Mouse (Mus musculus): ENCODE results near the gene Sohlh2.

The Sohlh2 gene

DNA sequence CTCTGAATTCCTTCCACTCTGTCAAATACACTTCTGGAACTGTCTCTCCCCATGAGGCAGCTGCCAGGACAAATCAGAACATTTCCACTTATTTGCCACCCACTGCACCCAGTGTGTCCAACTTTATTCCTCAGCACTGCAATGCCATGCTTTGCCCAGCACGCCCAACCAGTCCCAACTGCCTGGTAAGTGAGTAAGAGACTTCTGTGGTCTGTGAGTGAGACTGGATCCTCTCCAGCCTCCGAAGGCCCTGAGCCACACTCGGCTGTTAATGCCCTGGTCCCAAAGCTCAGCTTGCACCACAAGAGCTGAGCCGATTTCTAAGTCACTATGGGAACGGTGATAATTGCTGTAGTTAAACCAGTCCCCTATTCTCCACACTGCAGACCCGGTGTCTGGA lies 25.8 kb downstream of the Sohlh2 start:
- no peak for DNase-seq (ENCODE audit: low spot score in 2 of 2)

DNA sequence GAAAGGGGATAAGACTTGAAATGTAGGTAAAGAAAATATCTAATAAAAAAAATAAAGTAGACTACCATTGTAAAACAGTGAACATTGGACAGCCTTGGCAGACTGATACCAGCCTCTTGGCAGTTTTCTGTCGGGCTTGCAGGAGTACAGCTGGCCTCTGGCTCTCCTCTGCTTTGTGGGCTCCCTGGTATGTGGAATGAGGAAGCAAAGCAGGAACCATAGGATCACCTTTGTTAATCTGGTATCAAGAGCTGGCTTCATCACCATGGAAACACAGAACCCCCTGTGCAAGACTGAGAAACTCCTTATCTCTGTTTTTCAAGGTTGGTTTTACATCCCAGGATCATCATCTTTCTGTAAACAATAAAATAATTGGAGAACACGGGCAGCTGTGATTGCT lies 30.4 kb downstream of the Sohlh2 start:
- DNase-seq (ENCODE audit: low spot score in 2 of 2): no peak

GRCm38 (mm10) chr3:55213785-55214184 lies 32.0 kb downstream of the Sohlh2 start:
- DNase-seq (ENCODE audit: low spot score in 2 of 2): no peak

DNA sequence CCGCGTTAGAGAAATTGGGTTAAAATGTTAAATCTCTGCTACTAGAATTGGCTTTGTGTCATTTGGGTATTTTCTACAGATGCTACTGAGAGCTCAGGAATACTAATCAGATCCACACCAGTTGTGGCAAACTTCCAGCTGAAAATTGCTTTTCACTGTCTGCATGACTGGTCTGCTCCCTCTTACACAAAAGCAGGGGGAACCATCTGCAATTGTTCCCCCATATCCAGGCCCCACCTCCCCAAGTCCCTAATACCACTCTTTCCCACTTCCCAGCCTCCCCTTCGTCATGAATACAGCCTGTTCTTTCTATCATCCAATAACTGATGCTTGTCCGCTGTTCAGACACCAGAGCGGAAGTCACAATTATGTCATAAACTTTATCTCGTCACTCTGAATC lies 32.6 kb downstream of the Sohlh2 start:
- no peak for DNase-seq (ENCODE audit: low spot score in 2 of 2)

DNA sequence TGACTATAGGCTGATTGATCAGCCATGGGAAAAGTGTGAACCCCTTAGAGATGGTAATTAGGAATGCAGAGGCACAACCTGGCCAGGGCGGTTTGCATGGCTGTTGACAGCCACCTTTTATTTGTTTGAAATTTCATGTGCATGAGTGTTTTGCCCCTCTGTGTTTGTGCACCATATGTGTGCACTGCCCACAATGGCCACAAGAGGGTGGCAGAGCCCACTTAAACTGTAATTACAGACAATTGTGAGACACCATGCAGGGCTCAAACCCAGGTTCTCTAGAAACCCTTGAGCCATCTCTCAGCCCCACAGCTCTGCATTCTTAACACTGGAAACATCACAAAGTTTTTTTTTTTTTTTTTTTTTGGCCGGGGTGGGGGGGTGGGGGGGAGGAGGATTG lies 40.7 kb downstream of the Sohlh2 start:
- DNase-seq (ENCODE audit: low spot score in 2 of 2): no peak

DNA sequence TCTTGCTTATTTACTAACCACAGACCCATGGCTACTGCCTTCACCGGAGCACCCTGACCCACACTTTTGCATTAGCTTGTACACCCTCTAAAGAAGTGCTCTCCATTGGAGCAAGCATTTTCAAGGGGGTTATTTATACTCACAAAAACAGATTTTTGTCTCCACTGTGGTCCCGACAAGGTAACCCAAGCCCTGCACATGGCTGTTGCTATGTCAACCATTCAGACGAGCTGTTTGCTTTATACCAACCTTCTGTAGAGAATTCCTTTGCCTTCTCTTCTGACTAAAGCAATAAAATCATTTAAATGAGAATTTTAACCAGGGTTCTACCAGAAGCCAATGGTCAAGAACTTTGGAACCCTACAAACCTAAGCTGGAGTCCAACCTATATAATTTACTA lies 42.0 kb downstream of the Sohlh2 start:
- no peak for DNase-seq (ENCODE audit: low spot score in 2 of 2)

DNA sequence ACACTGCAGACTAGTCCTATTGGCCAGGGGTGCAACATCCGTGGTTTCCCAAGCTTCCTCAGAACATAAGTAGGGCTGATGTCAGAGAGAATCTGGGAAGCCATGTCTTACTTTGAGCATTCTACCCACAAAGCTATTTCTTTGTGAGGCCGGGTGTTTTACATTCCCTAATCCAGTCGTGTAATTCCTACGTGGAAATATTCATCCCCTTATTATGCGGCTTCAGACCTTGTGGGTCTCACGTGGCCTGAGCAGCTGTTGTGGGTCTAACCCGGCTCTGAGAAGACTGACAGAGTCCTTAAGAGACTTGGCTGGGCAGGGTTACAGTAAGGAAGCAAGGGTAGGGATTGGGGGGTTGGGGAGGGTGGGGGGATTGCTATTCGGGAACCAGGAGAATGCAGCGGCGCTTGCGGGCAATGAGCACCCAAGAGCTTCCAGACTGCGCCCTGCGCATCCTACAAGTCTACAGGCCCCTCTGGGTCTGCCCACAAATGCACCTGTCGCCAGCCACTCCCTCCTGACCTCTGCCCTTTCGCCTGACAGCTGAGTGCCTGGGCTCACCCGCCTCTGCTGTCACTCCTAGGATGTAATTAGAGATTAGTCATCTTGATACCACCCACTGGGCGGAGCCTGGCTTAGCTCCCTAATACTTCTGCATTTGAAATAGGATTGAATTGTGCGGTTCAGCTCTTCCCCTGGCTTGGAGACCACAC lies 44.8 kb downstream of the Sohlh2 start:
- DNase-seq (ENCODE audit: low spot score in 2 of 2): no peak

DNA sequence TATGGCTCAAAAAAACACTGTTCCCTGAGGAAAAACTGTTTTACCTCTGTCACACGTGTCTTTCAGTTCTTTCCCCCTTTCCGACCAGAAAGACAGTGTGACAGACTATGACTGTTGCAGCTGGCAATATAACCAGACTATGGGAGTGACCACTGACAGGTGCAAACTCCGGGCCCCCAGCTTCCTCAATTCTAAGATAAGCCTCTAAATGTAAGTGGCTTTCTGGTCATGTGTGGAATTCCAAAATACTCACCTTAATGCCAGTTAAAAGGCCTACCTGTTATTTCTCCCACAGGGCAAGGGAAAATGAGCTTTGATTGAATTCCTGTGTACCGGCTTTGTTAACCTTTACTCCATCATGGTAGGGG lies 45.4 kb downstream of the Sohlh2 start:
- DNase-seq (ENCODE audit: low spot score in 2 of 2): no peak

- no peak for DNase-seq (ENCODE audit: low spot score in 2 of 2)
These were observed 60.0 kb downstream of the Sohlh2 start, which contains the start of gene Dclk1 for GRCm38 (mm10) chr3:55241730-55242421. Dclk1 (plus strand) TSS chr3:55242364.

DNA sequence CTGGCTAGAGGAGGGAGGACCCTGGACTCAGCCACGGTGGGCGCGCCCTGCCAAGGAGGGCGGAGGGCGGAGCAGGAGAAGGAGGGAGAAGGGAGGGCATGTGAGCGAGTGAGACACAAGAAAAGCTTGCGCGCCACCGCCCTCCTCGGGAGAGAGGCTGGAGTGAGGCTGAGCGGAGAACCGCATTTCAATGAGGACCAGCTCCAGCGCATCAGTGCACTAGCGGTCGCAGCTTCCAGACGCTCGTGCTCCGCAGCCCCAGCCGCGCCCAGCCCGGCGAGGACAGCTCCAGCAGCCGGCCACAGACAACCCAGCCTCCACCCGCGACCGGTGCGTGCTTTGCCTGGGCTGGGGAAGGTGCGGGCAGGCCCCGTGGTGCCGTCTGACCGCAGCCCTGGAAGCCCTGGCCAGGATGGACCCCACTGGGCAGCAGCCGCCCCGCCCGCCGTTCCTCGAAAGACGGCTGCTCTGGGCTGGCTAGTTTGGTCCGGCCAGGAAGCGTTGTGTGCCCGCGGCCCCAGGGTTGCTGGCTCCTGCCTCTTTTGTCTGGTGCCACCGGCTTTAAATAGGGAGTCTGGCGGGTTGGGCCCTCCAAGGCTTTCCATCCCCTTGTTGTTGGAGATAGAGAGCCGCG lies 60.7 kb downstream of the Sohlh2 start:
- peak; percentile 61 to 87 for DNase-seq (ENCODE audit: low spot score in 2 of 2)

- DNase-seq (ENCODE audit: low spot score in 2 of 2): no peak
These were observed 61.2 kb downstream of the Sohlh2 start for GRCm38 (mm10) chr3:55243056-55243471.

DNA sequence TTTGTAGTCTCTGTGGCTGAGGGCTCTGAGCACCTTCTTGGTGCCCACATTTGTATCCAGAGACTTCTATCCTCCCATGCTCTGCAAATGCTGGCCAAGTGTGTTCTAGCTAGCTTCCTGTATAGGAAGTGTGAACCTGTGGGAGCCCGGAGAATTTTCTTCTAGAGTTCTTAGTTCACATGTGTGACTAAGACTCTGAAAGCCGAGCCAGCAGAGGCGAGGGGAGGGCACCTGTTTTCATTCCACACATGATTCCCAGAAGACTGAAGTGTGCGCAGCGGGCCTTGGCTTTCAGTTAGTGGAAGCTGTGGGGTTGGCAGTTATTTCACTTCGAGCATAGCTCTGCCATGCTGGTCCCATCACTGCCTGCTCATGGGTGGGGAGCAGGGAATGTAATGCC lies 62.3 kb downstream of the Sohlh2 start:
- DNase-seq (ENCODE audit: low spot score in 2 of 2): peak in 1 of 2 experiments; percentile 20

GRCm38 (mm10) chr3:55246618-55247272 lies 64.9 kb downstream of the Sohlh2 start:
- no peak for DNase-seq (ENCODE audit: low spot score in 2 of 2)

DNA sequence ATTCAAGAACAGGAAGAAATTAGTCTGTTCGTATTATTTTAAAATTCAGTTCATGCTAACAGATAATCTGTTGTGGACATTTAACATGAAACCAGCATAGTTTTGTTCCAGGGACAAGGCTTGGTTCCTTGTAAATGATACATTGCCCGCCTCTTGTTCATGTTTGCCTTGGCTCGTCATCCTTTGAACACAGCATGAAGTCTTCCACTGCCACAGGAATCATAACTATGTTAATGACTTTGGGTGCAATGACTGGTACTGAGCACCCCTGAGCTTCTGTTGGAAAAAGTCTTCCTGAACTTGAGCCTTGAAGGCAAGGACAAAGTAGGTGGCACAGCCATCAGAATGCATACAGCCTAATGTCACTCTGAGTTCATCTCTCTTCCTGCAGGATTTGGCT lies 66.2 kb downstream of the Sohlh2 start:
- DNase-seq (ENCODE audit: low spot score in 2 of 2): no peak

DNA sequence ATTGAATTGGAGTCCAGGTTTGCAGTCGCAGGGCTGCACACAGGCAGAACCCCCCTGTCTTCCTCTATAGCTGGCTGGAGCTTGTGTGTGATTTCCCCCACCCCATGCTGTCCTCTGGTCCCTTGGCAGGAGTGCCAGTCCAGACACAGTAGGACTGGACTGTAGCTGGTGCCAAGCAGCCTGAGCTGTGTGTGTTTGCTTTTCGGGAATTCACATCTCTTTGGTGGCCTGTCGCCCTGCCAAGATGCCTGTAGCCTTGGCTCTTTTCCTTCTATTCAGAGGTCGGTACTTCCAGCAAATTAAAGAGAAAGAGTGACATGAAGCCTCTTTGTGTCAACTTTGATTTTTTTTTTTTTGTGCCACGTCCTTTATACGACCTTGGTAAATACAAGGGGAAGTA lies 66.7 kb downstream of the Sohlh2 start:
- DNase-seq (ENCODE audit: low spot score in 2 of 2): peak; percentile 32 to 74

- DNase-seq (ENCODE audit: low spot score in 2 of 2): no peak
These were observed 68.8 kb downstream of the Sohlh2 start for GRCm38 (mm10) chr3:55250631-55251030.

All from cerebellum, postnatal 4 days (tissue).